Mouse (Mus musculus): ENCODE data around the gene Naa10.

GRCm38 (mm10) chrX:73969729-73970128 lies 48.0 kb upstream of the Naa10 start:
- no peak for TF ChIP-seq CTCF (conservative IDR thresholded peaks at IDR 0.05; ENCODE audit: low read length)
- TF ChIP-seq POU5F1 (IDR thresholded peaks at IDR 0.05; ENCODE audit: borderline replicate concordance, low read length): no peak
- no peak for TF ChIP-seq NANOG (IDR thresholded peaks at IDR 0.05; ENCODE audit: borderline replicate concordance, low read length)
